Mouse (Mus musculus): Measurements from ENCODE around the gene S100a3.

S100a3 gene

GRCm38 (mm10) chr3:90525421-90525820 is 35.0 kb upstream of the S100a3 start:
- Histone ChIP-seq H3K9me3 (ENCODE audit: low read length) (no peaks in the 10 kb centered on the region), H3K27me3 (ENCODE audit: insufficient read depth, low read length) (peaks cover 19% of the 10 kb centered on the region; the same call in 1 of the 2 replicates), H3K36me3 (ENCODE audit: insufficient read depth, low read length) (no peaks in the 10 kb centered on the region), H3K4me3 (replicated peaks; ENCODE audit: low read length) (no peak overlapping the region), H3K4me1 (replicated peaks; ENCODE audit: low read depth, low read length) (peaks cover 32% of the 10 kb centered on the region)
- TF ChIP-seq CTCF (conservative IDR thresholded peaks at IDR 0.05; ENCODE audit: low read length) (peak; percentile 70), POU5F1 (IDR thresholded peaks at IDR 0.05; ENCODE audit: borderline replicate concordance, low read length) (no peak)

GRCm38 (mm10) chr3:90526076-90526475 is 34.3 kb upstream of the S100a3 start:
- H3K36me3 ChIP-seq (ENCODE audit: insufficient read depth, low read length), result no peaks in the 10 kb centered on the region
- peaks cover 32% of the 10 kb centered on the region for H3K4me1 ChIP-seq (replicated peaks; ENCODE audit: low read depth, low read length)
- no peaks in the 10 kb centered on the region for H3K9me3 ChIP-seq (ENCODE audit: low read length)
- TF ChIP-seq NANOG (IDR thresholded peaks at IDR 0.05; ENCODE audit: borderline replicate concordance, low read length) (no peak), POU5F1 (IDR thresholded peaks at IDR 0.05; ENCODE audit: borderline replicate concordance, low read length) (no peak), CTCF (conservative IDR thresholded peaks at IDR 0.05; ENCODE audit: low read length) (no peak)
- H3K27me3 ChIP-seq (ENCODE audit: insufficient read depth, low read length), result peaks cover 16% of the 10 kb centered on the region; the same call in 1 of the 2 replicates
- no peak overlapping the region for H3K4me3 ChIP-seq (replicated peaks; ENCODE audit: low read length)

- Histone ChIP-seq H3K9me3 (ENCODE audit: low read length) (no peaks in the 10 kb centered on the region), H3K36me3 (ENCODE audit: insufficient read depth, low read length) (no peaks in the 10 kb centered on the region), H3K27me3 (ENCODE audit: insufficient read depth, low read length) (peaks cover 16% of the 10 kb centered on the region; the same call in 1 of the 2 replicates), H3K4me1 (replicated peaks; ENCODE audit: low read depth, low read length) (peaks cover 32% of the 10 kb centered on the region), H3K4me3 (replicated peaks; ENCODE audit: low read length) (no peak within 1 kb of the TSS)
- TF ChIP-seq POU5F1 (IDR thresholded peaks at IDR 0.05; ENCODE audit: borderline replicate concordance, low read length) (no peak), NANOG (IDR thresholded peaks at IDR 0.05; ENCODE audit: borderline replicate concordance, low read length) (no peak), CTCF (conservative IDR thresholded peaks at IDR 0.05; ENCODE audit: low read length) (no peak)
Observed at GRCm38 (mm10) chr3:90526580-90526979, 33.8 kb upstream of the S100a3 start, which contains the start of gene S100a14. TSS of gene S100a14 (plus strand) at chr3:90526856.

GRCm38 (mm10) chr3:90527291-90527873 is 33.0 kb upstream of the S100a3 start:
- Histone ChIP-seq H3K4me3 (replicated peaks; ENCODE audit: low read length) (no peak overlapping the region), H3K9me3 (ENCODE audit: low read length) (no peaks in the 10 kb centered on the region), H3K36me3 (ENCODE audit: insufficient read depth, low read length) (no peaks in the 10 kb centered on the region), H3K27me3 (ENCODE audit: insufficient read depth, low read length) (peaks cover 16% of the 10 kb centered on the region; the same call in 1 of the 2 replicates), H3K4me1 (replicated peaks; ENCODE audit: low read depth, low read length) (peaks cover 32% of the 10 kb centered on the region)
- TF ChIP-seq CTCF (conservative IDR thresholded peaks at IDR 0.05; ENCODE audit: low read length), result no peak

GRCm38 (mm10) chr3:90531713-90532112 is 28.7 kb upstream of the S100a3 start:
- TF ChIP-seq CTCF (conservative IDR thresholded peaks at IDR 0.05; ENCODE audit: low read length), result no peak
- TF ChIP-seq POU5F1 (IDR thresholded peaks at IDR 0.05; ENCODE audit: borderline replicate concordance, low read length), result no peak
- no peak for TF ChIP-seq NANOG (IDR thresholded peaks at IDR 0.05; ENCODE audit: borderline replicate concordance, low read length)

GRCm38 (mm10) chr3:90535446-90535845 is 24.9 kb upstream of the S100a3 start:
- no peak overlapping the region for H3K4me3 ChIP-seq (replicated peaks; ENCODE audit: low read length)
- TF ChIP-seq CTCF (conservative IDR thresholded peaks at IDR 0.05; ENCODE audit: low read length) (no peak), POU5F1 (IDR thresholded peaks at IDR 0.05; ENCODE audit: borderline replicate concordance, low read length) (no peak), NANOG (IDR thresholded peaks at IDR 0.05; ENCODE audit: borderline replicate concordance, low read length) (no peak)
- H3K27me3 ChIP-seq (ENCODE audit: insufficient read depth, low read length), result peaks cover 26% of the 10 kb centered on the region
- H3K36me3 ChIP-seq (ENCODE audit: insufficient read depth, low read length), result no peaks in the 10 kb centered on the region
- H3K9me3 ChIP-seq (ENCODE audit: low read length), result no peaks in the 10 kb centered on the region
- peaks cover 29% of the 10 kb centered on the region for H3K4me1 ChIP-seq (replicated peaks; ENCODE audit: low read depth, low read length)

More at GRCm38 (mm10) chr3:90531713-90532112, 28.7 kb upstream of the S100a3 start:
- no peak overlapping the region for H3K4me3 ChIP-seq (replicated peaks; ENCODE audit: low read length)
- H3K36me3 ChIP-seq (ENCODE audit: insufficient read depth, low read length), result no peaks in the 10 kb centered on the region
- H3K27me3 ChIP-seq (ENCODE audit: insufficient read depth, low read length), result peaks cover 14% of the 10 kb centered on the region; the same call in 1 of the 2 replicates
- peaks cover 18% of the 10 kb centered on the region for H3K4me1 ChIP-seq (replicated peaks; ENCODE audit: low read depth, low read length)
- H3K9me3 ChIP-seq (ENCODE audit: low read length), result no peaks in the 10 kb centered on the region

- TF ChIP-seq CTCF (conservative IDR thresholded peaks at IDR 0.05; ENCODE audit: low read length) (no peak), POU5F1 (IDR thresholded peaks at IDR 0.05; ENCODE audit: borderline replicate concordance, low read length) (no peak), NANOG (IDR thresholded peaks at IDR 0.05; ENCODE audit: borderline replicate concordance, low read length) (no peak)
- Histone ChIP-seq H3K27me3 (ENCODE audit: insufficient read depth, low read length) (peaks cover 31% of the 10 kb centered on the region), H3K4me1 (replicated peaks; ENCODE audit: low read depth, low read length) (peaks cover 48% of the 10 kb centered on the region), H3K9me3 (ENCODE audit: low read length) (no peaks in the 10 kb centered on the region), H3K4me3 (replicated peaks; ENCODE audit: low read length) (peak within 1 kb of the TSS; percentile 32), H3K36me3 (ENCODE audit: insufficient read depth, low read length) (no peaks in the 10 kb centered on the region)
Observed at GRCm38 (mm10) chr3:90537141-90537904, 23.1 kb upstream of the S100a3 start, which contains the start of gene S100a16. TSS of gene S100a16 (plus strand) at chr3:90537254.

GRCm38 (mm10) chr3:90537905-90538296 is 22.5 kb upstream of the S100a3 start:
- TF ChIP-seq POU5F1 (IDR thresholded peaks at IDR 0.05; ENCODE audit: borderline replicate concordance, low read length) (no peak), CTCF (conservative IDR thresholded peaks at IDR 0.05; ENCODE audit: low read length) (no peak), NANOG (IDR thresholded peaks at IDR 0.05; ENCODE audit: borderline replicate concordance, low read length) (no peak)
- H3K4me1 ChIP-seq (replicated peaks; ENCODE audit: low read depth, low read length), result peaks cover 54% of the 10 kb centered on the region
- H3K36me3 ChIP-seq (ENCODE audit: insufficient read depth, low read length), result no peaks in the 10 kb centered on the region
- H3K27me3 ChIP-seq (ENCODE audit: insufficient read depth, low read length), result peaks cover 34% of the 10 kb centered on the region
- H3K4me3 ChIP-seq (replicated peaks; ENCODE audit: low read length), result peak overlapping the region; percentile 32
- no peaks in the 10 kb centered on the region for H3K9me3 ChIP-seq (ENCODE audit: low read length)
